Mouse (Mus musculus): Measurements from ENCODE around the gene Akap1.

- TF ChIP-seq CTCF (IDR thresholded peaks at IDR 0.05; ENCODE audit: borderline replicate concordance, control insufficient read depth, extremely low read depth, insufficient read depth, low read length, poor library complexity), result no peak
- TF ChIP-seq POLR2A (IDR thresholded peaks at IDR 0.05; ENCODE audit: control insufficient read depth, extremely low read depth, insufficient read depth, low read length, poor library complexity), result no peak
These were observed 20.0 kb downstream of the Akap1 start for GRCm38 (mm10) chr11:88844384-88844783.
